Mouse (Mus musculus) stomach, embryonic 16.5 days (tissue): Measurements from ENCODE around the gene Emc7. TPM values are rescaled to one million over a fixed set of nuclear protein-coding genes. Genes with fewer than 3 reads are reported as not detected.

Experiments used
- ATAC-seq: fragments of 200-750 bp; cut with Nextera tagmentation; 2 replicates; pipeline ENCODE4 v1.8.0; 2017; ENCODE audit warnings: moderate number of reproducible peaks, moderate TSS enrichment; ENCODE audit not compliant: insufficient read depth, low FRiP score
- H3K27ac ChIP-seq: fragments of 300-500 bp; sonication (generic); 2 replicates; pipeline ENCODE4 v1.5.1; 2014; ENCODE audit warnings: low read length
- H3K27me3 ChIP-seq: fragments of 300-500 bp; sonication (generic); 2 replicates; pipeline ENCODE4 v1.6.1; 2014; ENCODE audit warnings: low read length, control low read depth, mixed read lengths; ENCODE audit not compliant: control insufficient read depth, insufficient read depth
- H3K36me3 ChIP-seq: fragments of 300-500 bp; sonication (generic); 2 replicates; pipeline ENCODE4 v1.6.1; 2014; ENCODE audit warnings: low read length; ENCODE audit not compliant: control insufficient read depth, insufficient read depth
- H3K4me1 ChIP-seq: fragments of 300-500 bp; sonication (generic); 2 replicates; pipeline ENCODE4 v1.6.1; 2014; ENCODE audit warnings: low read length, control low read depth, mixed read lengths; ENCODE audit not compliant: control insufficient read depth, insufficient read depth
- H3K4me2 ChIP-seq: fragments of 300-500 bp; sonication (generic); 2 replicates; pipeline ENCODE4 v1.6.1; 2014; ENCODE audit warnings: low read depth, low read length, mixed read lengths
- H3K4me3 ChIP-seq: fragments of 300-500 bp; sonication (generic); replicated peaks from 2 replicates; pipeline ENCODE4 v1.5.1; 2014; ENCODE audit warnings: mild to moderate bottlenecking, low read length
- H3K9ac ChIP-seq: fragments of 300-500 bp; sonication (generic); 2 replicates; pipeline ENCODE4 v1.6.1; 2014; ENCODE audit warnings: low read length
- H3K9me3 ChIP-seq: fragments of 300-500 bp; sonication (generic); replicated peaks from 2 replicates; pipeline ENCODE4 v1.6.1; 2016; ENCODE audit warnings: low read length, control low read depth; ENCODE audit not compliant: control insufficient read depth
- WGBS: fragments of 180-500 bp; shearing (Covaris S2); extraction: QIAGEN DNeasy Blood & Tissue Kit; methylation state at CpG from one replicate; pipeline ENCODE4 v1.1.7; 2014; 5-methylcytosine and 5-hydroxymethylcytosine counted together
- polyA plus RNA-seq: library from polyadenylated mRNA; unstranded; fragments of >200 nt; fragmentation: Nextera tagmentation; extraction: Ambion mirVana; gene quantifications from 2 replicates; pipeline ENCODE4 v1.2.1, GENCODE M21; 2015

The Emc7 gene
- polyA plus RNA-seq, 1 experiment from 2014 or later: 22.0 TPM

GRCm38 (mm10) chr2:112469542-112469941 is 14.7 kb downstream of the Emc7 start:
- Histone ChIP-seq H3K4me2 (no peak overlapping the region), H3K27me3 (no peaks in the 10 kb centered on the region), H3K9ac (no peak overlapping the region), H3K27ac (no peak overlapping the region), H3K9me3 (no peaks in the 10 kb centered on the region), H3K4me3 (no peak overlapping the region), H3K36me3 (peaks cover 17% of the 10 kb centered on the region), H3K4me1 (no peaks in the 10 kb centered on the region)
- ATAC-seq: no peak

GRCm38 (mm10) chr2:112470961-112471381 is 16.2 kb downstream of the Emc7 start:
- WGBS: 70% methylated on average over 5 of the region's 5 CpGs

GRCm38 (mm10) chr2:112472076-112472475 is 17.3 kb downstream of the Emc7 start:
- 87% methylated on average over 2 of the region's 2 CpGs for WGBS
- Histone ChIP-seq H3K27ac (no peak overlapping the region), H3K36me3 (peaks cover 10% of the 10 kb centered on the region), H3K9ac (no peak overlapping the region), H3K9me3 (no peaks in the 10 kb centered on the region), H3K4me1 (no peaks in the 10 kb centered on the region), H3K4me2 (no peak overlapping the region), H3K4me3 (no peak overlapping the region), H3K27me3 (no peaks in the 10 kb centered on the region)
- no peak for ATAC-seq

More at GRCm38 (mm10) chr2:112470961-112471381, 16.2 kb downstream of the Emc7 start:
- peaks cover 15% of the 10 kb centered on the region for H3K36me3 ChIP-seq
- no peak for ATAC-seq
- no peak overlapping the region for H3K27ac ChIP-seq
- H3K9me3 ChIP-seq: no peaks in the 10 kb centered on the region
- H3K9ac ChIP-seq: no peak overlapping the region
- H3K4me1 ChIP-seq: no peaks in the 10 kb centered on the region
- no peak overlapping the region for H3K4me2 ChIP-seq
- no peak overlapping the region for H3K4me3 ChIP-seq
- no peaks in the 10 kb centered on the region for H3K27me3 ChIP-seq

GRCm38 (mm10) chr2:112474997-112475724 is 20.4 kb downstream of the Emc7 start:
- peak overlapping the region; percentile 75 for H3K27ac ChIP-seq
- H3K27me3 ChIP-seq: no peaks in the 10 kb centered on the region

GRCm38 (mm10) chr2:112476554-112476953 is 21.8 kb downstream of the Emc7 start:
- Histone ChIP-seq H3K4me2 (peak overlapping the region; percentile 20), H3K27me3 (no peaks in the 10 kb centered on the region), H3K4me1 (no peaks in the 10 kb centered on the region), H3K9ac (no peak overlapping the region; the same call in 1 of the 2 replicates), H3K36me3 (no peaks in the 10 kb centered on the region), H3K9me3 (no peaks in the 10 kb centered on the region), H3K4me3 (no peak overlapping the region), H3K27ac (peak overlapping the region; percentile 75)
- WGBS: 64% methylated on average over 6 of the region's 6 CpGs
- peak; percentile 62 for ATAC-seq

More at GRCm38 (mm10) chr2:112474997-112475724, 20.4 kb downstream of the Emc7 start:
- Histone ChIP-seq H3K9ac (no peak overlapping the region), H3K36me3 (no peaks in the 10 kb centered on the region), H3K4me2 (no peak overlapping the region), H3K9me3 (no peaks in the 10 kb centered on the region), H3K4me3 (no peak overlapping the region), H3K4me1 (no peaks in the 10 kb centered on the region)
- WGBS: 63% methylated on average over 5 of the region's 5 CpGs
- ATAC-seq: no peak

GRCm38 (mm10) chr2:112480669-112481068 is 25.9 kb downstream of the Emc7 start, which contains the start of gene Chrm5:
Gene Chrm5, minus strand, starts transcription at chr2:112480769.
- ATAC-seq: no peak
- Histone ChIP-seq H3K9ac (no peak within 1 kb of the TSS), H3K9me3 (no peaks in the 10 kb centered on the region), H3K27me3 (no peaks in the 10 kb centered on the region), H3K27ac (no peak within 1 kb of the TSS), H3K4me2 (no peak within 1 kb of the TSS), H3K36me3 (no peaks in the 10 kb centered on the region), H3K4me1 (no peaks in the 10 kb centered on the region; the same call in 1 of the 2 replicates), H3K4me3 (no peak within 1 kb of the TSS)
- WGBS: 86% methylated on average over 5 of the region's 5 CpGs

GRCm38 (mm10) chr2:112481564-112481963 is 26.8 kb downstream of the Emc7 start:
- WGBS: 2% methylated on average over 2 of the region's 2 CpGs
- no peak overlapping the region for H3K4me3 ChIP-seq
- ATAC-seq: peak; percentile 56; the same call in 1 of the 2 replicates
- H3K4me1 ChIP-seq: no peaks in the 10 kb centered on the region; the same call in 1 of the 2 replicates
- H3K9ac ChIP-seq: no peak overlapping the region
- H3K27ac ChIP-seq: 0 out of 2 replicates have a peak overlapping the region, but pooled peaks have one; percentile 14
- no peaks in the 10 kb centered on the region for H3K9me3 ChIP-seq
- H3K4me2 ChIP-seq: no peak overlapping the region
- H3K27me3 ChIP-seq: no peaks in the 10 kb centered on the region
- no peaks in the 10 kb centered on the region for H3K36me3 ChIP-seq

- H3K4me3 ChIP-seq: no peak overlapping the region
- no peaks in the 10 kb centered on the region; the same call in 1 of the 2 replicates for H3K4me1 ChIP-seq
- H3K27ac ChIP-seq: peak overlapping the region; percentile 42; the same call in 1 of the 2 replicates
- H3K36me3 ChIP-seq: no peaks in the 10 kb centered on the region
- no peak overlapping the region for H3K4me2 ChIP-seq
- no peaks in the 10 kb centered on the region for H3K27me3 ChIP-seq
- 58% methylated on average over 5 of the region's 5 CpGs for WGBS
- H3K9ac ChIP-seq: no peak overlapping the region
- ATAC-seq: peak; percentile 53; the same call in 1 of the 2 replicates
- H3K9me3 ChIP-seq: no peaks in the 10 kb centered on the region
Measured at GRCm38 (mm10) chr2:112482533-112483333, 27.9 kb downstream of the Emc7 start.

GRCm38 (mm10) chr2:112483334-112483651 is 28.5 kb downstream of the Emc7 start:
- Histone ChIP-seq H3K27ac (peak overlapping the region; percentile 42; the same call in 1 of the 2 replicates), H3K4me3 (no peak overlapping the region), H3K9ac (no peak overlapping the region), H3K9me3 (no peaks in the 10 kb centered on the region), H3K4me1 (no peaks in the 10 kb centered on the region; the same call in 1 of the 2 replicates), H3K4me2 (no peak overlapping the region), H3K27me3 (no peaks in the 10 kb centered on the region), H3K36me3 (no peaks in the 10 kb centered on the region)
- no peak for ATAC-seq
- WGBS: 67% methylated on average over 2 of the region's 2 CpGs
